Mouse (Mus musculus): Measurements from ENCODE around the gene E2f2. TPM values are rescaled to one million over a fixed set of nuclear protein-coding genes. Genes with fewer than 3 reads are reported as not detected.

The E2f2 gene
- total and polyA plus RNA-seq, 3 experiments, result 14.1 to 70.3 (median 45.9) TPM

DNA sequence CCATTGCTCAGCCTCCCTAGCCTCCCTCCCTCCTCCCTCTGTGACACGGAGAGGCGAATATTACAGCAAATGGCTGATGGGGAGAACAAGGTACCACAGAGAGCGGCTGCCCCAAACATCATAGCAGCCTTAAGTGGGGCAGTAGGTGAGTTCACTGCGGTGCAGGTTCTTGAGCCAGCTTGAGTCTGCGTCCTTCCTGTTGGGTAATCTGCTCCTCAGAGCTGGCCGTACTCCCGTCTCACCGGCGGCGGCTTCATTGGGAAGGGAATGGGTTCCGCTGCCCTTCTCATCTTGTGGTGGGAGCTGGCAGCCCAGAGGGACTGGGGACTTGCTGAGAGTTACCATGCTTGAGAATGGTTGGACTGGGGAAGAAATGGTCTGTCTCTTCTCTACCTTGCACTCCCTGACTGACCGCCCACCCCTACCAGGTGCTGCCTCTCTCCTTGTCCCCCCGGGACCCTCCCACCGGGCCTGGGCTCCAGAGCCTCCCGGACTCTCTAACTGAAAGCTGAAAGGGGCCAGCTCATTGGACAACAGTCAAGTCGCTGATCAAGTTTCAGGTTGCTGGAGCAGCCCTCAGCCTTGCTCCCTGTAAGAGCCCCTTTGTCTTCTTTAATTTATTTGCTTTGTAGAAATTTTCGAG is 48.1 kb downstream of the E2f2 start:
- Histone ChIP-seq H3K36me3 (replicated peaks) (no peaks in the 10 kb centered on the region), H3K27me3 (ENCODE audit: insufficient read depth, low read length) (peaks cover 44% of the 10 kb centered on the region), H3K4me3 (ENCODE audit: low read depth, low read length) (no peak overlapping the region), H3K4me1 (ENCODE audit: insufficient read depth, low read depth, low read length) (no peaks in the 10 kb centered on the region), H3K9me3 (replicated peaks) (no peaks in the 10 kb centered on the region)
- no peak for ATAC-seq (ENCODE audit: extremely low read depth, insufficient number of reproducible peaks, low FRiP score, poor library complexity, severe bottlenecking)
- TF ChIP-seq GATA2 (IDR thresholded peaks at IDR 0.05; ENCODE audit: borderline replicate concordance, low read depth, low read length) (no peak), POLR2AphosphoS5 (IDR thresholded peaks at IDR 0.05; ENCODE audit: insufficient replicate concordance, low read depth, low read length) (no peak), CTCF (IDR thresholded peaks at IDR 0.05; ENCODE audit: low read depth, low read length) (no peak), GATA1 (IDR thresholded peaks at IDR 0.05; ENCODE audit: borderline replicate concordance, low read length) (no peak), TAL1 (conservative IDR thresholded peaks at IDR 0.05; ENCODE audit: low read depth, low read length) (no peak)
- no peak for DNase-seq (ENCODE audit: low spot score)

DNA sequence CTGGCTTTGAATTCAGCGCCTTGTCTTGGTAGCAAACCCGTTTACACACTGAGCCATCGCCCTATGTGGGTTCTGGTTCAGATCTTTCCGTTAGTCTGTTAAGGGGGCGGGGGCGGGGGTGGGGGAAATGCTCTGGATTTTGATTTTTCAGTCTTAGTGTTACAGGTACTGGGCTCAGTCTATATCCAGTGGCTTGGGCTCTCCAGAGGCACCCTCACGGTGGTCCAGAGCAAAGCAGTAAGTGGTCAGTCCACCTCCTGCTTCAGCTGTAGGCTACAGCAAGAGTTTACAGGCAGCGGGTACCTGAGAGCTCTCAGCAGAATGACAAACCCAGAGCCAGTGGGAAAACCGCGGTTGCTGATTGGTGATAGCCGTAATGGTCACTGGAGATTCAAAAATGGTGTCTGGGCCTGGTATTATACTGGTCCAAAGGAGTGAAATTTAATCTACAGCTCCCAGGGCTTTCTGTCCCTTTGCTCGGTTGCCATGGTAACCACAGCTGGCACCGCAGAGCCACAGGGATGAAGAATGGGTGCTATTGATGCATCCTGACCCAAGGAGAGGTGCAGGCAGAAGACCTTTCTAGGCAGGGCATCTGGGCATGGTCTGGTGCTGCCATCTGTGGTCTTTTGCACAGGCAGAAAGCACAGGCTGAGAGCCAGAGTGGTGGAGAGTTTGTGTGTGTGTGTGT is 51.5 kb downstream of the E2f2 start:
- H3K27me3 ChIP-seq (ENCODE audit: insufficient read depth, low read length), result peaks cover 40% of the 10 kb centered on the region
- no peak for DNase-seq (ENCODE audit: low spot score)
- no peak overlapping the region for H3K4me3 ChIP-seq (ENCODE audit: low read depth, low read length)
- no peaks in the 10 kb centered on the region for H3K36me3 ChIP-seq (replicated peaks)
- no peaks in the 10 kb centered on the region for H3K9me3 ChIP-seq (replicated peaks)
- TF ChIP-seq POLR2AphosphoS5 (IDR thresholded peaks at IDR 0.05; ENCODE audit: insufficient replicate concordance, low read depth, low read length) (no peak), TAL1 (conservative IDR thresholded peaks at IDR 0.05; ENCODE audit: low read depth, low read length) (no peak), GATA1 (IDR thresholded peaks at IDR 0.05; ENCODE audit: borderline replicate concordance, low read length) (no peak), CTCF (IDR thresholded peaks at IDR 0.05; ENCODE audit: low read depth, low read length) (no peak), GATA2 (IDR thresholded peaks at IDR 0.05; ENCODE audit: borderline replicate concordance, low read depth, low read length) (no peak)
- no peaks in the 10 kb centered on the region for H3K4me1 ChIP-seq (ENCODE audit: insufficient read depth, low read depth, low read length)
- ATAC-seq (ENCODE audit: extremely low read depth, insufficient number of reproducible peaks, low FRiP score, poor library complexity, severe bottlenecking), result no peak

DNA sequence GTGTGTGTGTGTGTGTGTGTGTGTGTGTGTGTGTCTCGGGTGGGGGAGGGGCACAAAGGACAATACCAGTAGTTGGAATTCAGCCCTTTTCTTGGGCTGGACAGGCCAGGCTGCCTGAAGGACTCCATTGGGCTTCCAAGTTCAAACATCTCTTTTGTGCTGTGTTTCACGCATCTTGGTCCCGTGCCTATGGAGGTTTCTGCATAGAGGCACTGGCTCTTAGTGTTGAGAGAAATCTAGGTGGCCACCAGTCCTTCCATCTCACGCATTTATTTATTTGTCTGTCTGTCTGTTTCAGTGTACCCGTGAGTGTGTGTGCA is 52.0 kb downstream of the E2f2 start:
- H3K27me3 ChIP-seq (ENCODE audit: insufficient read depth, low read length), result peaks cover 35% of the 10 kb centered on the region
- no peak overlapping the region for H3K4me3 ChIP-seq (ENCODE audit: low read depth, low read length)
- H3K36me3 ChIP-seq (replicated peaks), result no peaks in the 10 kb centered on the region
- no peak for TF ChIP-seq POLR2AphosphoS5 (IDR thresholded peaks at IDR 0.05; ENCODE audit: insufficient replicate concordance, low read depth, low read length)
- no peak for TF ChIP-seq CTCF (IDR thresholded peaks at IDR 0.05; ENCODE audit: low read depth, low read length)
- no peak for TF ChIP-seq GATA2 (IDR thresholded peaks at IDR 0.05; ENCODE audit: borderline replicate concordance, low read depth, low read length)
- no peak for TF ChIP-seq TAL1 (conservative IDR thresholded peaks at IDR 0.05; ENCODE audit: low read depth, low read length)
- no peak for TF ChIP-seq GATA1 (IDR thresholded peaks at IDR 0.05; ENCODE audit: borderline replicate concordance, low read length)
- ATAC-seq (ENCODE audit: extremely low read depth, insufficient number of reproducible peaks, low FRiP score, poor library complexity, severe bottlenecking) (no peak), DNase-seq (ENCODE audit: low spot score) (no peak)
- H3K9me3 ChIP-seq (replicated peaks), result no peaks in the 10 kb centered on the region
- H3K4me1 ChIP-seq (ENCODE audit: insufficient read depth, low read depth, low read length), result no peaks in the 10 kb centered on the region

DNA sequence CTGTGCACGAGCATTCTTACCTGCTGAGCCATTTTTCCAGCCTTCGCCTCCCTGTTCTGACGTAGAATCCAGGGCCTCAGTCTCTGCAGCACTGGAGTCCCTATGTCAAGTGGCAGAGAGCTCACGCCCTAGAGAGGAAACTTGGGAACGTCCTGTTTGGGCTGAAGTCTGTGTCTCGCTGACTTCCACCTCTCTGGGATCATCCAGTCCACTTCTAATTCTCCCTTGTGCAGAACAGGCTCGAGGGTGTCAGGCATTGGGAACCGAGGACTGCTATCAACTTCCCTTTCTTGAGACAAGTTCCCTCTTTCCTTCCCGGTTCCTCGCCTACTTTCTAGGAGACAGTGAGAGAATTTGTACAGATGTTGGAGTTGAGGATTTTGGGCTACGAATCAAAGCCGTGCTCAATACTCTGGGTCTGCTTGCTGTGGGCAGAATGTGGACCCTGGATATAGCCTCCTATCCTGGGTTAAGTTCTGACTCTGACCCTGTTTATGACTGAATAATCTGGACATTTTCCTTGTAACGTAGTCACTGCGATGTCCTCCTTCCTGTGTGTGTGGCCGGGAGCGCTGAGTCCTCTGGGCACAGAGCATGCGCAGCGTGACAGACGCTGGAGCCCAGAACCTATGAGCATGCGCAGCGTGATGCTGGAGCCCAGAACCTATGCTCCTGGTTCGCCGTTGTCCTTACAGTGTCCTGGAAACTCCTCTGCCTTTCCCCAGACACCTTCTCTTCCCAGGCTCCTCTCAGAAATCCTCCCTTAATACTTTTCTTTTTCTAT is 52.7 kb downstream of the E2f2 start:
- H3K4me1 ChIP-seq (ENCODE audit: insufficient read depth, low read depth, low read length), result no peaks in the 10 kb centered on the region
- H3K4me3 ChIP-seq (ENCODE audit: low read depth, low read length), result no peak overlapping the region
- no peaks in the 10 kb centered on the region for H3K9me3 ChIP-seq (replicated peaks)
- no peak for DNase-seq (ENCODE audit: low spot score)
- ATAC-seq (ENCODE audit: extremely low read depth, insufficient number of reproducible peaks, low FRiP score, poor library complexity, severe bottlenecking), result no peak
- peaks cover 30% of the 10 kb centered on the region for H3K27me3 ChIP-seq (ENCODE audit: insufficient read depth, low read length)
- TF ChIP-seq GATA1 (IDR thresholded peaks at IDR 0.05; ENCODE audit: borderline replicate concordance, low read length), result no peak
- no peak for TF ChIP-seq POLR2AphosphoS5 (IDR thresholded peaks at IDR 0.05; ENCODE audit: insufficient replicate concordance, low read depth, low read length)
- no peak for TF ChIP-seq CTCF (IDR thresholded peaks at IDR 0.05; ENCODE audit: low read depth, low read length)
- TF ChIP-seq TAL1 (conservative IDR thresholded peaks at IDR 0.05; ENCODE audit: low read depth, low read length), result no peak
- TF ChIP-seq GATA2 (IDR thresholded peaks at IDR 0.05; ENCODE audit: borderline replicate concordance, low read depth, low read length), result no peak
- H3K36me3 ChIP-seq (replicated peaks), result no peaks in the 10 kb centered on the region

DNA sequence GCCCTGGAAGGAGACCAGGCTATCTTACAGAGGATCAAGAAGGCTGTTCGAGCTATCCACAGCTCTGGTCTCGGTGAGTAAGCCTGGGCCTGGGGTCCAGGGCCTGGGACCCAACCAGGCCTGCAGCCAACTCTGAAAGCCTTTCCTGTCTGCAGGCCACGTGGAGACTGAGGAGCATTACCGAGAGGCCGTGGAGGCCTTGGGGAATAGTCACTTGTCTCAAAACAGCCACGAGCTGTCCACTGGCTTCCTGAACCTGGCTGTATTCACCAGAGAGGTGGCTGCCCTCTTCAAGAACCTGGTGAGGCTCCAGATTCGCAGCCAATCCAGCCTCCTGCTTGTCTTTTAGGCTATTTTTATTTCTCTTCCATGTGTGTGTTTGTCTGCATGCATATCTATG is 55.2 kb downstream of the E2f2 start:
- ATAC-seq (ENCODE audit: extremely low read depth, insufficient number of reproducible peaks, low FRiP score, poor library complexity, severe bottlenecking), result no peak

DNA sequence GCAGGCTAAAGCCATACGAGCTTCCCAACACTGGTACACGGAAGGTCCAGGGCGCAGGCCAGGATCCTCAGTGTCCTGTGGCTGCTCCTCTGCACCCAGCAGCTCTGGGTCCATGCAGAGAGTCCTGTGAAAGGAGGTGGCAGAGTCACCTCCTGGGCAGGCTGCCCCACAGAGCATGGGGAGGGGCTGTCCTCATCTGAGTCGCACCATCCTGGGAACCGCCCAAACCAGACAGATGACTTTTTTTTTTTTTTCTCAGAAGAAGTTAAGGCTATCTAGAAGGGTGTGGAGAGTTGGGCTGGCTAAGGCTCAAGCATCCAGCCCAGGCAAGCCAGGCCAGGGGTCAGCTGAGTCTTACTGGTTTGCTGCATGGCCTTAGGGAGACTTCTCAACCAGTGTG is 56.4 kb downstream of the E2f2 start:
- peaks cover 28% of the 10 kb centered on the region for H3K27me3 ChIP-seq (ENCODE audit: insufficient read depth, low read length)
- no peak overlapping the region for H3K4me3 ChIP-seq (ENCODE audit: low read depth, low read length)
- ATAC-seq (ENCODE audit: extremely low read depth, insufficient number of reproducible peaks, low FRiP score, poor library complexity, severe bottlenecking) (no peak), DNase-seq (ENCODE audit: low spot score) (no peak)
- H3K9me3 ChIP-seq (replicated peaks), result no peaks in the 10 kb centered on the region
- H3K4me1 ChIP-seq (ENCODE audit: insufficient read depth, low read depth, low read length), result no peaks in the 10 kb centered on the region
- TF ChIP-seq POLR2AphosphoS5 (IDR thresholded peaks at IDR 0.05; ENCODE audit: insufficient replicate concordance, low read depth, low read length) (no peak), TAL1 (conservative IDR thresholded peaks at IDR 0.05; ENCODE audit: low read depth, low read length) (no peak), CTCF (IDR thresholded peaks at IDR 0.05; ENCODE audit: low read depth, low read length) (no peak), GATA2 (IDR thresholded peaks at IDR 0.05; ENCODE audit: borderline replicate concordance, low read depth, low read length) (no peak), GATA1 (IDR thresholded peaks at IDR 0.05; ENCODE audit: borderline replicate concordance, low read length) (no peak)
- H3K36me3 ChIP-seq (replicated peaks), result no peaks in the 10 kb centered on the region

More for the DNA sequence above, 55.2 kb downstream of the E2f2 start:
- TF ChIP-seq GATA2 (IDR thresholded peaks at IDR 0.05; ENCODE audit: borderline replicate concordance, low read depth, low read length), result no peak
- no peak for TF ChIP-seq POLR2AphosphoS5 (IDR thresholded peaks at IDR 0.05; ENCODE audit: insufficient replicate concordance, low read depth, low read length)
- no peak for TF ChIP-seq CTCF (IDR thresholded peaks at IDR 0.05; ENCODE audit: low read depth, low read length)
- no peak for TF ChIP-seq TAL1 (conservative IDR thresholded peaks at IDR 0.05; ENCODE audit: low read depth, low read length)
- TF ChIP-seq GATA1 (IDR thresholded peaks at IDR 0.05; ENCODE audit: borderline replicate concordance, low read length), result no peak
- no peaks in the 10 kb centered on the region for H3K36me3 ChIP-seq (replicated peaks)
- DNase-seq (ENCODE audit: low spot score), result no peak
- no peak overlapping the region for H3K4me3 ChIP-seq (ENCODE audit: low read depth, low read length)
- H3K9me3 ChIP-seq (replicated peaks), result no peaks in the 10 kb centered on the region
- H3K27me3 ChIP-seq (ENCODE audit: insufficient read depth, low read length), result peaks cover 19% of the 10 kb centered on the region
- no peaks in the 10 kb centered on the region for H3K4me1 ChIP-seq (ENCODE audit: insufficient read depth, low read depth, low read length)

Measured in G1E (cell line).